Mouse (Mus musculus) cerebellum, adult 2 months (tissue): ENCODE results near the gene Rplp1.

Experiments
- CTCF ChIP-seq: fragments of 200-500 bp; IDR thresholded peaks from 2 replicates; pipeline ENCODE4 v1.5.1; 2011; ENCODE audit warnings: low read depth, mild to moderate bottlenecking, control low read depth, low read length, moderate library complexity, borderline replicate concordance; ENCODE audit not compliant: insufficient read depth
- POLR2A ChIP-seq: fragments of 200-500 bp; IDR thresholded peaks from 2 replicates; pipeline ENCODE4 v1.6.1; 2011; ENCODE audit warnings: low read length, control low read depth, borderline replicate concordance; ENCODE audit not compliant: insufficient read depth

DNA sequence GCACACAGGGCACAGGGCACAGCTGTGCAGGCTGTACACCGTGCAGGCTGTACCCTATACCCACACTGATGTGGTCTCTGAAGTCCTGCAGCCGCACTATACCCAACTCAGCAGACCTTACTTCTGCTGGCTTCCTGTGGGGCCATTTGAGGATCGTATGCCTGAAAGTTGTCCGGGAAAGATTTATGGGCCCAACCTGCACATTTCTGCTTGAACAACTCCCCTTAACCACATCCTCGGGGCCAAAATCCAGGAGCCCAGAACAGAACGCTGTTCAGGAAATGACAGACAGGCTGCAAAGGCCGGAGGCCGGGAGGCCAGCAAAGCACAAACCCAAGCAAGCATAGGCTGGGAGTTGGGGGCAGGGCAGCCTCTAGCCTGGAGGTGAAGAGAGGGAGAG is 41.0 kb downstream of the Rplp1 start:
- TF ChIP-seq CTCF (no peak), POLR2A (no peak)
